Mouse (Mus musculus) liver, postnatal 0 days (tissue): Measurements from ENCODE around the gene St8sia4.

Experiments
- CTCF ChIP-seq: sonication (generic); IDR thresholded peaks from 2 replicates; pipeline ENCODE4 v1.5.1; 2016; ENCODE audit warnings: antibody characterized with exemption, low read depth
- EP300 ChIP-seq: IDR thresholded peaks from 2 replicates; pipeline ENCODE4 v1.6.1; 2016; ENCODE audit warnings: antibody characterized with exemption, low read depth, mild to moderate bottlenecking

GRCm38 (mm10) chr1:95664321-95664825 lies 3.0 kb downstream of the St8sia4 start:
- TF ChIP-seq CTCF (no peak; the same call in 1 of the 2 replicates), EP300 (no peak)
